Mouse (Mus musculus): ENCODE measurements around the gene Igfbp7. TPM values are rescaled to one million over a fixed set of nuclear protein-coding genes. Genes with fewer than 3 reads are reported as not detected.
A peak's percentile ranks its signal among the peaks of the same experiment; 100 is the strongest.
"Not testable (repeated sequence)": the region's sequence is repeated elsewhere in the genome, so short reads cannot be mapped to it uniquely, and the experiment has no call there.

Igfbp7 gene
- total RNA-seq (2021), result 10 to 100 TPM; 52.5 to 60.3 TPM
- long read RNA-seq, transcript Igfbp7-201 (5 exons, 1,116 nt), result major isoform, 88 of 94 reads
- long read RNA-seq, partial matches to known transcripts, result 3 of 94 reads
- long read RNA-seq, other reads (novel, unspliced or antisense), result 3 of 94 reads

GRCm38 (mm10) chr5:77407341-77408298 lies at the start of gene Igfbp7:
Gene Igfbp7 (minus strand): TSS chr5:77408041.
- peak; percentile 61 to 77 for DNase-seq (ENCODE audit: low spot score in 2 of 2)

GRCm38 (mm10) chr5:77452103-77452502 lies 44.3 kb upstream of the Igfbp7 start:
- no peak for DNase-seq (ENCODE audit: low spot score in 2 of 2)

- DNase-seq (ENCODE audit: low spot score in 2 of 2), result no peak
Observed at GRCm38 (mm10) chr5:77449531-77449930, 41.7 kb upstream of the Igfbp7 start.

GRCm38 (mm10) chr5:77445431-77445830 lies 37.6 kb upstream of the Igfbp7 start:
- DNase-seq (ENCODE audit: low spot score in 2 of 2), result no peak

GRCm38 (mm10) chr5:77443889-77444573 lies 36.2 kb upstream of the Igfbp7 start:
- DNase-seq (ENCODE audit: low spot score in 2 of 2), result no peak

- DNase-seq (ENCODE audit: low spot score in 2 of 2), result no peak
Observed at GRCm38 (mm10) chr5:77442856-77443623, 35.2 kb upstream of the Igfbp7 start.

- DNase-seq (ENCODE audit: low spot score in 2 of 2), result no peak
Observed at GRCm38 (mm10) chr5:77436308-77436707, 28.5 kb upstream of the Igfbp7 start.

- no peak for DNase-seq (ENCODE audit: low spot score in 2 of 2)
Observed at GRCm38 (mm10) chr5:77434060-77434459, 26.2 kb upstream of the Igfbp7 start.

GRCm38 (mm10) chr5:77433561-77433960 lies 25.7 kb upstream of the Igfbp7 start:
- DNase-seq (ENCODE audit: low spot score in 2 of 2), result no peak

- DNase-seq (ENCODE audit: low spot score in 2 of 2), result no peak
Observed at GRCm38 (mm10) chr5:77433119-77433518, 25.3 kb upstream of the Igfbp7 start.

- no peak for DNase-seq (ENCODE audit: low spot score in 2 of 2)
Observed at GRCm38 (mm10) chr5:77432446-77432845, 24.6 kb upstream of the Igfbp7 start.

GRCm38 (mm10) chr5:77431068-77431467 lies 23.2 kb upstream of the Igfbp7 start:
- no peak for DNase-seq (ENCODE audit: low spot score in 2 of 2)

GRCm38 (mm10) chr5:77430471-77430870 lies 22.6 kb upstream of the Igfbp7 start:
- no peak for DNase-seq (ENCODE audit: low spot score in 2 of 2)

- no peak for DNase-seq (ENCODE audit: low spot score in 2 of 2)
Observed at GRCm38 (mm10) chr5:77430049-77430448, 22.2 kb upstream of the Igfbp7 start.

- no peak for DNase-seq (ENCODE audit: low spot score in 2 of 2)
Observed at GRCm38 (mm10) chr5:77428526-77428925, 20.7 kb upstream of the Igfbp7 start.

- no peak for DNase-seq (ENCODE audit: low spot score in 2 of 2)
Observed at GRCm38 (mm10) chr5:77427986-77428385, 20.1 kb upstream of the Igfbp7 start.

- DNase-seq (ENCODE audit: low spot score in 2 of 2), result no peak
Observed at GRCm38 (mm10) chr5:77425721-77426500, 18.1 kb upstream of the Igfbp7 start.

- not testable (repeated sequence) for DNase-seq (ENCODE audit: low spot score in 2 of 2)
Observed at GRCm38 (mm10) chr5:77419537-77419936, 11.7 kb upstream of the Igfbp7 start.

GRCm38 (mm10) chr5:77416058-77416457 lies 8.2 kb upstream of the Igfbp7 start:
- no peak for DNase-seq (ENCODE audit: low spot score in 2 of 2)

- DNase-seq (ENCODE audit: low spot score in 2 of 2), result no peak
Observed at GRCm38 (mm10) chr5:77408530-77408929, 689 bp upstream of the Igfbp7 start.
